Mouse (Mus musculus) adrenal gland (tissue): ENCODE measurements around the gene Stat5a.

Experiments used
- intact Hi-C: fragments of 180-260 bp; cut with DNase I; formaldehyde crosslinking; loops from one replicate; pipeline ENCODE4 v1.15.1; 2025
- long read RNA-seq, 2 experiments: library from polyadenylated mRNA; unstranded; transcript quantifications; one replicate each; pipeline ENCODE4 v2.0.0; 2020; ENCODE audit warnings: borderline replicate concordance in 1 of 2; ENCODE audit not compliant: insufficient replicate concordance in 1 of 2

Stat5a gene
- long read RNA-seq, experiment 1, partial matches to known transcripts: 4 of 4 reads
- long read RNA-seq, experiment 1, other reads (novel, unspliced or antisense): 0 of 4 reads
- long read RNA-seq, experiment 2, partial matches to known transcripts: 2 of 4 reads
- long read RNA-seq, experiment 2, other reads (novel, unspliced or antisense): 0 of 4 reads

- intact Hi-C loops: loop anchor here (5.0 kb wide), 1 partner anchor 77 kb away; no protein-coding TSS in a partner anchor
Observed at GRCm38 (mm10) chr11:100858935-100859578, at the start of gene Stat5a. Gene Stat5a (plus strand): TSS chr11:100859351.

DNA sequence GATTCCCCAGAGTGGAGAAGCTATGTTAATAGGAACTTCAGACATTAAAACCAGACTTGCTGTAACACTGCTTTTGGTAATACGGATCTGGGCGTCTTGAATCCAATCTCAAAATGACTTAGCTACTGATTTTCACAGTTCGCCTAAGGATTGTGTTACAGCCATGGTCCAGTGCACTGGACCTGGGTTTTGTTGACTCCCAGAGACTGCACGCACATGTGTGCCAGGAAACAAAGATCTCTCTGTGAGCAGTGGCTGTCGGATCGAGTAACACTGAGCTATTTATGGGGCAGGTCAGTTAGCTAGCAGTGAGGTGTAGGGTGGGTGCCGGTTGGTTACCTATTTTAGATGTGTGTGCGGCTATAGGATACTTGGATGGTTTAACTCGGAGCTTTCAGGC is 48.6 kb upstream of the Stat5a start:
- intact Hi-C loops: no loop called here

- intact Hi-C loops: no loop called here
Observed at GRCm38 (mm10) chr11:100811132-100811531, 48.0 kb upstream of the Stat5a start.

- intact Hi-C loops: no loop called here
Observed at GRCm38 (mm10) chr11:100814498-100814897, 44.7 kb upstream of the Stat5a start.

DNA sequence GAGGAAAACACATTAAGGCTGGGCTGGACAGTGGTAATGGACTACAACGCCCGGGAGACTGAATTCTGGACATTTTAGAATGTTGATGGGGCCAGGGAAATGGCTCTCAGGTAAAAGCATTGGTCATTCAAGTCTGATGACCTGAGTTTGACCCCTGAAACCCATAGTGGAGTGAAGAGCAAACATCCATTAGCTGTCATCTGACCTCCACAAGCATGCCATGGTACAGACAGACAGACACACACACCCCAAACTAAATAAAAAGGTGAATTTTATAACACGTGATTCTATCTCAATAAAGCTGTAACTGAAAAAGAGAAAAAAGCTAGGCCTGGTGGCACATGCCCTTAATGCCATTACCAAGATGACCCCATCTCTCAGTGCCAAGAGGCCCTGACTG is 42.8 kb upstream of the Stat5a start:
- intact Hi-C loops: no loop called here

DNA sequence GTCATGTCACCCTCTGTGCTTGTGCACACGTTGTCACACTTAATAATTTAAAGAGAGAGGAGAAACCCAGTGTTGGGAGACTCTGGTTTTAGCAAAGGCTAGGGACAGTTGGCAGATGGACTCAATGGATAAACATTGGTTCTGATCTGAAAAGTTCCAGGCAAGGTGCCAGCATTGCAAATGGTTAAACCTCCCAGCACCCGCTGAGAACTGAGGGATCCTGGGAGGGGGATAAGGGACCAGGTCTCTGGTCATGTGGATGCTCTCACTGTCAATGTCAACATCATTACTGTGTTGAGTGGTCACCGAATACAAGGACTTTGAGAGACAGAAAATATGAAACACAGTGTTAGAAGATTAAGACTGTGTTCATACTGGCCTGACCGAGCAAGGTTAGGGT is 42.4 kb upstream of the Stat5a start:
- intact Hi-C loops: no loop called here

GRCm38 (mm10) chr11:100817311-100817710 is 41.8 kb upstream of the Stat5a start:
- intact Hi-C loops: no loop called here

- intact Hi-C loops: no loop called here
Observed at GRCm38 (mm10) chr11:100818359-100819012, 40.7 kb upstream of the Stat5a start.

GRCm38 (mm10) chr11:100819048-100819447 is 40.1 kb upstream of the Stat5a start:
- intact Hi-C loops: no loop called here

- intact Hi-C loops: no loop called here
Observed at GRCm38 (mm10) chr11:100819626-100820025, 39.5 kb upstream of the Stat5a start.

DNA sequence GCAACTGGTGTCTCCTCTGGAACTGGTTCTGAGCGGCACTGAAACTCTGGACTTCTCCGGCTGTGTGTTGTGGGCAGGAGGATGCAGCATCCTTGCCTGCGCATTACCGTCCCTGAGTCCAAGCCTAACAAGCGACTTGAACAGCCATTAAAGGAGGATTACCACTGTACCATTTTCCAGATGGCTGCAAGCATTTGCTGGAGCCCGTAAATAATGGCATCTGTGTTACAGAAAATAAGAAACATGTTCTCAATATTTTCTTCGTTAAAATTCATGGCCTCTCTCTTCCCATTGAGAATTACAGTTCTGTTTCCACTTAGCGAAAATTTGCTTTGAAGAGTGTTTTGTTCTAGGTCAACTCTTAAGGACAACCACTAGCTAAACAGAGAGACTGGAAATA is 39.1 kb upstream of the Stat5a start:
- intact Hi-C loops: no loop called here

DNA sequence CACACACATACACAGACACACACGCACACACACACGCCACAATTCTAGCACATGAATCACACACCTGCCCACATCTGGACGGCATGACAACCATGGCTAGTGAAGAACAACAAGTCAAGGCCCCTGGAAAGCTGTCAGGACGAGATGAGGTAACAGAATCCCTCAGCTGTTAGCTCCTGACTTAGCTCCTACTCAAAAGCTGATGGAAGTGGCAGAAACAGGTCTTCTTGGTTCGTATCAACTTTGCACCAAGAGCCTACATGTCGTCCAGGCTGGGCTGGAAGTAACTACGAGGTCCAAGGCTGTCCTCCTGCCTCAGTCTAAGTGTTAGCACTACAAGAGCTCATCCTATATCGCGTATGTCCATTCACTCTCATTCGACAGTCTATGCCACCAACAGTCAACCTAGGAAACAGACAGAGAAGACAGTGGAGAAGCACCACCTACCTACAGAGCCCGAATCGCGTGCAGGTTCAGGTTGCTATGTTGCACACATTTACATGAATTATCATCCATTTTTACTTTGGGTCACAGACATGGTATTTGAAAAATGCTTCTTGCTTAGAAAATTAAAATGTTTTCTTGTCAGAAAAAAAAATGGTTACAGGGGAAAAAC is 37.4 kb upstream of the Stat5a start:
- intact Hi-C loops: no loop called here

DNA sequence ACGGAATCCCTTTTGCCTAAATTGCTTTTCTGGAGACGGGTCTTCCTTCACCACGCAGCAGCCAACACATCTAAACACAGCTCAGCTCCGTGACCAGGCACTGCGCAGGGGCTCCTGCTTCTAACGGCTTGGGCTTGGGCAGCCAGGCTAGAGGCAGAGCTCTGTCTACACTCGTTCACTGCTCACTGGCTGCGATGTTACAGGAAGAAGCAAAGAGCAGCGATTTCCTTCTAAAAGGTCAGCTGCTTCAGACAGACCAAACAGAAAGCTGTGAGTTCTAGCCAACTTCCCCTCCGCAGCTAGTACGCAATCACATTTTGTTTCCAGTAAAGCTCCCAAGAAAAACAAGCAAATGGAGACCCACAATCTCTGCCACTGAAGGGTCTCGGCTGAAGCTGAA is 36.8 kb upstream of the Stat5a start:
- intact Hi-C loops: no loop called here

DNA sequence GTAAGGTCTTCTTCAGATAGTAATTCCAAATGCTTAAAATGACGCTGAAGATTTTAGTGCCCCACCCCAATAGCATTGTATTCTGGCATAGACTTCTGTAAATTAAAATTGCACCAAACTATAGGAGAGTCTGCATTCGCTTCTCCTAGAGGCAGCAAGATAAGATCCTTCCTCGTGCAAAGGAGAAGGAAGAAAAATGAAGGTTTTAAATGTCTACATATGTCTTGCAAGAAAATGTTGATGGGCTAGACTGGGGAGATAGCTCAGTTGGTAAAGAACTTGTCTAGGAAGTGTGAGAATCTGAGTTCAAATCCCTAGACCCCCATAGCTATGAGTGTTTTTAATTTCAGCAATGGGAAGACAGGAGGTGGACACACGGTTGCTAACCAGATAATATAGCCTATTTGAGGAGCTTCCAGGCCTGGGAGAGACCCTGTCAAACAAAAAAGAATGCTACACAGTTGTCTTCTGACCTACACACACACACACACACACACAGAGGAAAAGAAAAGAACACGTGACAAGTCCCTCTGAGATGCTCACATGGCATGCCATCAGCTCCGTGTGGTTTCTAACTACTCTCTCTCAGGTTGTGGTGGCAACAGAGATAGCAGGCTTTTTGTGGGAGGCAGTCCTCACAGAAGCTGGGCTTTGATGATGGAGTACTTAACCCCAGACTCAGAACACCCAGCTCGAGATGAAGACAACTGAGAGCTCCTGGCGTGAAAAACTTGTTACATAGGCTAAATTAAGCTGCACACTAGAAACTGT is 35.4 kb upstream of the Stat5a start:
- intact Hi-C loops: no loop called here

GRCm38 (mm10) chr11:100824496-100824895 is 34.7 kb upstream of the Stat5a start:
- intact Hi-C loops: no loop called here

GRCm38 (mm10) chr11:100825451-100825850 is 33.7 kb upstream of the Stat5a start:
- intact Hi-C loops: no loop called here

- intact Hi-C loops: no loop called here
Observed at GRCm38 (mm10) chr11:100826161-100826866, 32.8 kb upstream of the Stat5a start.

DNA sequence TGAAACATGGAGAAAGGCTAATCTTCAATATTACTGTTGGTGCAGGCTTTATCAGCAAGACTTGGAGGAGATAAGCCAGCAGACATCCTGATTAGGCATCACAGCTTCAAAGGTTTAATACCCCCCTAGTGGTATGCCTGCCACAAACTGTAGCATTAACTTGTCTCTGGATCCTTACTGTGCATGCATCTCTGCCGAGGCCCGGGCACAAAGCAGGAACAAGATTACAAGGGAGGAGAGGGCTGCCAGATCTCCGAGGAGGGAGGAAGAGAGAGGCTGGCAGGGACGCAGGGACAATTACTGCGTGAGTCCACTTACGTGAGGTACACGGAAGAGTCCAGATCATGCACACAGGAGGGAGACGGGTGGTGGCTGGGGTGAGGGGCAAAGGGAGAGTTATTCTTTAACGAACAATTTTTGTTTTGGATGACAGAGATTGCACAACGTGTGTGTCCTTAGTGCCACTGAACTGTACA is 30.4 kb upstream of the Stat5a start:
- intact Hi-C loops: no loop called here

DNA sequence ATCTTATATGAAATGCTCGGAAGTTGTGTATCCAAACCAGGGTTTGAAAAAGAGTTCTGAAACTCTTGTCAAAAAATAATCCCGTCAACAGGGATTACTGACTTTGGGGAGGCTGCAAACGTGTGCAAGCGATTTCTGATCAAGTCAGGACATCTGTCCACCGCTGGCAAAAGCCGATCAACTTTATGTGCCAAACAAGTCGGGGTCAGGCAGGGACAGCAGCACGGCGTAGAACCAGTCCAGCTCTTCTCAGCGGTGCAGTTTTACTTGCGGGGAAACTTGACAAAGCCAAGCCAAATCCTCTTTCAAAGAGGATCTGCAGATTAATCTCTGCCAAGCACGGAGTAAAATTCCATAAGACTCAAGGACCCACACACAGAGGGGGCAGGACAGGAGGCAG is 29.5 kb upstream of the Stat5a start:
- intact Hi-C loops: no loop called here

- intact Hi-C loops: no loop called here
Observed at GRCm38 (mm10) chr11:100831396-100831795, 27.8 kb upstream of the Stat5a start.

DNA sequence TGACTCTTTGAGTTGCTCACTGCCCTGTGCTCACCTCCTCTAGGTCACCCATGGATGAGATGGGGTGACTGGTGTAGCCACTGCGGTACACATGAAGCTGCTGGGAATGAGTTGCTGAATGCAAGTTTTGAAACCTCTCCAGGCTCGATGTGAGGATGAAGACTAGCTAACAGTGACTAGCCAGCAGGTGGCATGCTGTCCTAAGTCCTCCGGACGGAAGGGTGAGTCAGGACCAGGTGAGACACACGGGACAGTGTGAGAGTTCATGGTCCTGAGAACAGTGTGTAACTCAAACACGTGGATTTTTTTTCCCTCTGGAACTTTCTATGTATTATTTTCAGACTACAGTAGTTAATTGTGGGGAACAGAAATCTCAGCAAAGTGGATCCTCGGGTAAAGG is 25.7 kb upstream of the Stat5a start:
- intact Hi-C loops: no loop called here
